Mouse (Mus musculus) megakaryocyte-erythroid progenitor cell, adult 5-6 weeks (primary cell): ENCODE measurements at regions not wholly inside any gene's neighbourhood (a gene's known extent, or its start where the extent isn't known, plus 50 kb on each side); places are given as distances from the start of the nearest gene placed in this dataset.

Source experiments
- ATAC-seq: replicated peaks from 2 replicates; pipeline ENCODE4 v1.8.0; 2016; ENCODE audit warnings: mild to moderate bottlenecking, inconsistent platforms; ENCODE audit not compliant: severe bottlenecking, poor library complexity, low FRiP score, low TSS enrichment

- ATAC-seq: no peak
Observed at GRCm38 (mm10) chr5:43339671-43340070, 106.7 kb downstream of the Cpeb2 start.

DNA sequence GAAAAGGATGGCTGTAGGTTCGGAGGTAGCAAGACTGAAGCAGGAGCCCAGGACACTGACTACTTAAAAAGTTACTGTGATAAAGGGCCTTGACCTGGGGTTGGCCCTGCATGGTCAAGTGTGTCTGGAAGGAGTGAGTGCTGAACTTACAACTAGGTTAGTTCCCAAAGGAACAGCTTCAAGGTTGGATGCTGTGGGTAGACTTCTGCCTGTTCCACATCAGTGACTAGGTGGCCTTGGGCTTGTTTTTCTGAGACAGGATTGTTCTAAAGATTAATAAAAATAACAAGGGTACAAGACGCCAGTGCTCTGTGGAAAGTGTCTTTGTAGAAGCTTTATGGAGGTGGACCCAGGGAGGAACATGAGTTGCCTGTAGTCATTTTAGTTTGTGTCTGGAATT lies 108.5 kb downstream of the Cpeb2 start:
- no peak for ATAC-seq

GRCm38 (mm10) chr5:43344441-43344840 lies 111.5 kb downstream of the Cpeb2 start:
- no peak for ATAC-seq

DNA sequence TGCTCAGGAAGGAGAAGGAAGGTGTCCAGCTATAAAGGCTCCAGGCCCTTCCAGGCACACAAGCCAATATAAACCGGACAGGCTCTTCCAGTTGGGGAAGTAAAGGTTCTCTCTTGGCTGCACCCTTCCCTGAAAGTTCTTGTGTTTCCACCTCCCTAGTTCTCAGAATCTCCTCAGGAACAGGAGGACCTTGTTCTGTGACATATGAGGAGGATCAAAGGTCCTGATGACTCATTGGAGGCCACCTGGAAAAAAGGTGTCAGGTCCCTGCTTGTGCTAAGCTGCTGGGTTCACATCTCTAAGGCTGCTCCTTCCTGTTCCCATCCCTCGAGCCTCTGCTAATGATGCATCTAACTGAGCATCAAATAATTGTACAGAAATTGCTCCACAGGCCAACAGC lies 118.0 kb downstream of the Cpeb2 start:
- no peak for ATAC-seq

DNA sequence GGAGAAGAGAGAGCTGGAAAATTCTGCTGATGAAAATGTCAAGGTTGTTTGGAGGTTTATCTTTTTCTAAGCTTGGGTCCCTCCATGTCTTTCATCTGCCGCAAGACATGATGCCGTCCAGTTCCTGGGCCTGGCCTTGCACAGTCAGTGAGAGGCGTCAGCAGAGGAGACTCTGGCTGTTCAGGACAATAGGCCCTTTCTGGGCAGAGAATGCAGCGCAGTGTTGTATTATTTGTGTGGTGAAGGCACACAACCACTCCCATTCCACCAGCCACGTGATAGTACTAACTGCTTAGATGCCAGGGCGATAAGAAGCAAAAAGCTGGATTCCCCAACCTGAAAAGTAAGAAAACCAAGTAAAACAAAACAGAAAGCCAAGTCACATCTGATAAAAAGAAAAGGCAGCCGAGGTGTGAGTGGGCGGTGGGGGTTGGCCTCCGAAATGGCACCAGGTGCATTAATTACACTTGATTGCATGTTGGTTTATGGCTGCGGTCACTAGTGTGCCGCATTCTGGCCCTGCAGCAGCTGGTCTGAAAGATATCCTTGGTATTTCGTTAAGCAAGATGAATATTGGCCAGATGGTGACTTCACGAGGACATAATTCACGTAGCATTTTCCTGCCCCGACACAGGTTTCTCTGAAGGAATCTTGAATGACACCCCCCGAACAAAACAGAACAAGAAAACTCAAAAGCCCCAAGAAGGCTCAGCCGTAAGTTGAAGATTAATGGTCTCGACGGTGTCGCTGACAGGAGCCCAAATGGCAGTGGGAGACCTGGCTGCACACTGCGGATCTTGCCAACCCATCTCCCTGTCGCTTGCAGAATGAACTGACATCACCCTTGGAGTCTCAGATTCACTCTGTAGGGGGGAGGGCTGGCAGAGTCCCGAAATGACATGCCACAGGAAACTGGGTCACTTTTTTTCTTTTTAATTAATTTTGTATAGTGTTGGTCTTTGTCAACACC lies 120.3 kb downstream of the Cpeb2 start:
- ATAC-seq: no peak

GRCm38 (mm10) chr5:43354351-43354942 lies 121.5 kb downstream of the Cpeb2 start:
- peak; percentile 28; the same call in 1 of the 2 replicates for ATAC-seq

GRCm38 (mm10) chr5:43355026-43355580 lies 122.1 kb downstream of the Cpeb2 start:
- ATAC-seq: peak; percentile 88

GRCm38 (mm10) chr5:43355832-43356231 lies 122.9 kb downstream of the Cpeb2 start:
- ATAC-seq: no peak

- no peak for ATAC-seq
Observed at GRCm38 (mm10) chr5:43357100-43357680, 124.2 kb downstream of the Cpeb2 start.

GRCm38 (mm10) chr5:43357901-43358300 lies 124.9 kb downstream of the Cpeb2 start:
- ATAC-seq: 0 out of 2 replicates have a peak, but pooled peaks have one; percentile 8

DNA sequence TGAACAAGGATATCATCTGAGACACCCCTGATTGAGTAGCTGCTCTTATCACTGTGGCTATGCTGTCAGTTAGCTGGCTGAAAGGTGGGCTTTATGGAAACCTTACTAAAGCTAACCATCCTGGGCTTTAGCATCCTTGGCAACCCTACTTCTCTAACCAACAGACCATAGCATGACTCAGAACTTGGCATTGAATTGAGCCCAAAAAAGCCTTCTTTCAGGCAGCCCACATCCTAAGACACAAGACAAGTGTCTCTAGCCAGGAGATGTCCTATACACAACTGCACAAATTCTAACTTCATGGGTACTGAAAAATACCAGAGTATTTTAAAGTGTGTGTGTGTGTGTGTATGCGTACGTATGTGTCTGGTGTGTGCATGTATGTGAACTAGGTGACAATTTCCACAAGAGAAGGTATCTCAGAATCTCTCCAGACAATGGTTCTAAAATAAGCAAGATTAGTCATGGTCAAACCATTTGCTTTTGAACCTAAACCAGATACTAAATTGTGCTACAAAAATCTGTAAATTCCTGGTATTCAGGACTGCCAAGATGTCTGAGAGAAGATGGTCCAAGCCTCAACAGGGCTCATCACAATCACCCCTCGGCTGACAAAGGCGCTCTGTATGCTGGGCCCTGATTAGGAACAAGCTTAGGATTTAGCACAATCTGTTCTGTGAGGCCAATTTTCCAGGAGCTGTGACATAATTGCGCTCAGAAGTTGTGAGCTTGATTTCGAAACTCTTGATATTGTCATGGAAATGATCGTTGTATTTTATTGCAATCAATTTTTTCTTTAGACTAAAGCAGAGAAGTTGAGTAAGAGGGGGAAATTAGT lies 126.2 kb downstream of the Cpeb2 start:
- no peak for ATAC-seq

GRCm38 (mm10) chr5:43360298-43360697 lies 127.3 kb downstream of the Cpeb2 start:
- 0 out of 2 replicates have a peak, but pooled peaks have one; percentile 48 for ATAC-seq

DNA sequence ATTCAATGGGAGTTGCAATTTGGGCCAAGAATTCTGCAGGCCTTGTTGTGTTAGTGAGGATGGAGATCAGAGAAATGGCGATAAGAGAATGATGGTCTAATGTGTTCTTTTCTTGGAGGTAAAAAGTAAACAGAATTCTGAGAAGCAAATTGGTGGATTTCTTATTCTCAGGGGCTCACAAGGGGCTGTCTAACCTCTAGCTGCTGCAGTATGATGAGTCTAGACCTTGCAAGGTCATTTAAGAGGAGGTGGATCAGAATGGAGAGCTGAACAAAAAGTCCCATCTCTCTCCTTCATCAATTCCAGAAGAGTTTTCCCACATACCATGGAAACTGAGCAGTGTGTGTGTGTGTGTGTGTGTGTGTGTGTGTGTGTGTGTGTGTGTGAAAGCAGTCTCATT lies 128.1 kb downstream of the Cpeb2 start:
- no peak for ATAC-seq

- ATAC-seq: no peak
Observed at GRCm38 (mm10) chr5:43372385-43372784, 139.4 kb downstream of the Cpeb2 start.

DNA sequence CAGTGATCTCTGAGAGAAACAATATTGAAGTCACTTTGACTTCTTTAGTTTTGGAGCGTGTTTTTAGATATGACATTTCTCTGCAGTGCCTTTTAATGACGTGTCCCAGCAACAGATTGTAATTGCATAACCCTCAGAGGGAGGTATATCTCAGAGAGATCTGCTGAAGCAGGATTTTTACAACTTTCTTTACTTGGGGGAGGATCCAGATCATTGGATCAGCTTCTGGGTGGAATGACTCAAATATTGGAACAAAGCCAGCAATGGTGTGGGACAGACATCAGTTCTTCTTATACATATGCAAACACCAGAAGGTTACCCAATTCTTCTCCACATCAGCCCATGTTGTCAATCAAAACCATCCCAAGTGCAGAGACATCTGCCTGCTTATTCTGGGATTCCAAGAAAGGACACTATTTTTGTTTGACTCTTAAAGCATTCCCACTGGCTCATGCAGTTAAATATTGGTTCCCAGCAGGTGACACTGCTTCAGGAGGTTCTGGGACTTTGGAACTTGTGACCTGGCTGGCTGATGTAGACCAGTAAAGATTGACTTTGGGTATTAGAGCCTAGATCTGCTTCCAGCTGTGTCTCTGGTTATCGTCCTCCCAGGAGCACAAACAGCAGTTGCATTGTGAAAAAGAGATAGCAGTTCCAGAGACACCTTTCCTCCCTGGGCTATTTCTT lies 130.5 kb upstream of the C1qtnf7 start:
- ATAC-seq: no peak

GRCm38 (mm10) chr5:43390997-43391396 lies 124.3 kb upstream of the C1qtnf7 start:
- no peak for ATAC-seq

DNA sequence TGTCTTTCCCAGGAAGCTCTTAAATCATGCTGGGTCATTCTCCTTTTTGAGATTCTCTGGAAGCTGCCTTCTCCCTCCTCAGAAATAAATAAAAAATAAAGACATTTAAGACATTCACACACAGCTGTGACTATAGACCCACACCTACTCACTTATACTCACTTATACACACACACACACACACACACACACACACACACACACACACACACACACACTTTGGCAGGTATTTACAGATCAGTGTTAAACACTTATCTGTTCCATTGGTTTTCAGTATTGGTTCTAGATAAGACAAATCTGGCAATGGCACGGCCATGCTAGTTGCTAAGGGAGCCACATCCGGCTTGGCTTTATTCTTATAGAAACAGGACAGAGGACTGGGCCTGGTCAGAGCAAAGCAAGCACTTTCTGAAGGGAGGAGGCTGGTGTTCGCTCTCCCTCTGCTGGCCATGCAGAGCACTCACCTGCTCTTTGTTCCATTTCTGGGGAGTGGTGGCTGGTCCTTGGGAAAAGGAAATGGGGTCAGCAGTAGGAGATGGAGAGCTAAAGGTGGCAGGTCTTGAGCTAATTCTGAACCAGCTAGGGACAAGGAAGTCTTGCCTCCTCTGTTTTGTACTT lies 123.8 kb upstream of the C1qtnf7 start:
- peak; percentile 61; the same call in 1 of the 2 replicates for ATAC-seq

DNA sequence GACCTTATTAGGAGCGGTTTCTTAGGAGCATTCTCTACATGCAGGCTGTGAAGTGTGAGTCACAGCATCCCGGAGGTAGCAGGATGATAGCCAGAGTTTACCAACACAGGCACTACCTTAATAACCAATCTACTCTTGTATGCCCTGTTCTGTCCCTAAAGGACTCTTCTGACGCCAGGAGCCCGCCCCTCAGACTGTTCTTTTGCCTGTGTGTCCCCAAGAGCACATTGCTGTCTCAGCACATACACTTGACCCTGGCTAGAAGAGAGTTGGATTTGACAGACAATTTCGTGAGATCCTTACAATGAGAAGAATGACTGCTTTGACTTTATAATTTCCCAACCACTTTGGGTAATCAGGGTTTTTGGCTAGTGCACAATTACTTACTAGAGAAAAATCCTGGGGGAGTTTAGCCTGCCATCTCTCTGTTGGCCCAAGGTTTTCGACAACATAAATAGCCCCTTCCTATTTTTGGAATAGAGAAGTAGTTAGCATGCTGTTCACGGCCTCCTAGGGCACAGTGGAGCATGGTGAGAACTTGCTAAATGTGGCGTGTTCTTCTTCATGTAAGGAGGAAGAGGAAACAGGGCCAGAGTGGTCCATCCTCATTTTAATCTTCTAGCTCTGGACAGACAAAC lies 122.3 kb upstream of the C1qtnf7 start:
- no peak for ATAC-seq
